Mouse (Mus musculus) lung, postnatal 0 days (tissue): Measurements from ENCODE around the gene Akap9. TPM values are rescaled to one million over a fixed set of nuclear protein-coding genes. Genes with fewer than 3 reads are reported as not detected.
A peak's percentile ranks its signal among the peaks of the same experiment; 100 is the strongest.

Experiments used
- ATAC-seq: fragments of 200-750 bp; cut with Nextera tagmentation; 2 replicates; pipeline ENCODE4 v1.8.0; 2017; ENCODE audit warnings: moderate library complexity
- DNase-seq: peaks from one replicate; pipeline ENCODE4 v3.0.0-alpha.2; 2016; ENCODE audit warnings: low spot score
- H3K27ac ChIP-seq: fragments of 300-500 bp; sonication (generic); 2 replicates; pipeline ENCODE4 v1.5.1; 2014; ENCODE audit warnings: antibody characterized with exemption, mild to moderate bottlenecking, low read length, mixed read lengths
- H3K27me3 ChIP-seq: fragments of 300-500 bp; sonication (generic); replicated peaks from 2 replicates; pipeline ENCODE4 v1.6.1; 2014; ENCODE audit warnings: low read length, mixed read lengths; ENCODE audit not compliant: insufficient read depth
- H3K36me3 ChIP-seq: fragments of 300-500 bp; sonication (generic); 2 replicates; pipeline ENCODE4 v1.6.1; 2014; ENCODE audit warnings: low read length, mixed read lengths; ENCODE audit not compliant: insufficient read depth
- H3K4me1 ChIP-seq: fragments of 300-500 bp; sonication (generic); 2 replicates; pipeline ENCODE4 v1.6.1; 2014; ENCODE audit warnings: antibody characterized with exemption, low read depth, low read length, mixed read lengths; ENCODE audit not compliant: insufficient read depth
- H3K4me2 ChIP-seq: fragments of 300-500 bp; sonication (generic); replicated peaks from 2 replicates; pipeline ENCODE4 v1.6.1; 2014; ENCODE audit warnings: low read depth, mild to moderate bottlenecking, low read length, moderate library complexity, mixed read lengths
- H3K4me3 ChIP-seq: fragments of 300-500 bp; sonication (generic); 2 replicates; pipeline ENCODE4 v1.5.1; 2014; ENCODE audit warnings: low read depth, low read length
- H3K9ac ChIP-seq: fragments of 300-500 bp; sonication (generic); replicated peaks from 2 replicates; pipeline ENCODE4 v1.6.1; 2014; ENCODE audit warnings: low read depth, mild to moderate bottlenecking
- H3K9me3 ChIP-seq: fragments of 300-500 bp; sonication (generic); 2 replicates; pipeline ENCODE4 v1.6.1; 2016; ENCODE audit warnings: low read length, mixed read lengths
- CTCF ChIP-seq: IDR thresholded peaks from 2 replicates; pipeline ENCODE4 v1.5.1; 2016; ENCODE audit warnings: antibody characterized with exemption, mild to moderate bottlenecking
- EP300 ChIP-seq: IDR thresholded peaks from 2 replicates; pipeline ENCODE4 v1.6.1; 2016; ENCODE audit warnings: antibody characterized with exemption, mild to moderate bottlenecking, control low read depth
- WGBS: fragments of 180-500 bp; shearing (Covaris S2); extraction: QIAGEN DNeasy Blood & Tissue Kit; methylation state at CpG from one replicate; pipeline ENCODE4 v1.1.7; 2014; 5-methylcytosine and 5-hydroxymethylcytosine counted together
- polyA plus RNA-seq: library from polyadenylated mRNA; unstranded; fragments of >200 nt; fragmentation: Nextera tagmentation; extraction: Ambion mirVana; gene quantifications from 2 replicates; pipeline ENCODE4 v1.2.1, GENCODE M21; 2015

The Akap9 gene
- polyA plus RNA-seq, 1 experiment from 2014 or later: 144 TPM

DNA sequence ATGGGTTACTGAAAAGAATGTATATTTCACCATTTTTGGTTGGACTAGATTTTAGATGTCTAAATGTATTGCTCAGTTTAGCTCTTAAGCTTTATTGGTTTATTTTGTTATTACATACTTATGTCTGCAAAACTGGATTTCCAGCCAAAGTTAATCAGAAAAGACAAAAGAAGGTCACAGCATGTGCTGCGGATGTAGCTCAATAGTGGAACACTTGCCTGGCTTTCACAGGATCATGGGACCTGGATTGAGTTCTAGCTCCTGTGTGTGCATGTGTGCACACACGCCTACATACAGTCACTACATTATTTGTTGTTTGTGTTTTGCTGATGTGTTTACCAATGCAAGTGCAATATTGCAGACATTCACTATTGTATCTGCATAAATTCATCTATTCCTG, 5.5 kb upstream of the Akap9 start:
- H3K9ac ChIP-seq: no peak overlapping the region
- no peaks in the 10 kb centered on the region for H3K36me3 ChIP-seq
- no peaks in the 10 kb centered on the region for H3K27me3 ChIP-seq
- TF ChIP-seq EP300: no peak
- TF ChIP-seq CTCF: no peak
- H3K4me1 ChIP-seq: no peaks in the 10 kb centered on the region
- ATAC-seq (no peak), DNase-seq (no peak)
- 90% methylated on average over 2 of the region's 2 CpGs for WGBS
- no peak overlapping the region for H3K4me2 ChIP-seq
- no peak overlapping the region for H3K4me3 ChIP-seq
- no peaks in the 10 kb centered on the region for H3K9me3 ChIP-seq
- no peak overlapping the region for H3K27ac ChIP-seq

DNA sequence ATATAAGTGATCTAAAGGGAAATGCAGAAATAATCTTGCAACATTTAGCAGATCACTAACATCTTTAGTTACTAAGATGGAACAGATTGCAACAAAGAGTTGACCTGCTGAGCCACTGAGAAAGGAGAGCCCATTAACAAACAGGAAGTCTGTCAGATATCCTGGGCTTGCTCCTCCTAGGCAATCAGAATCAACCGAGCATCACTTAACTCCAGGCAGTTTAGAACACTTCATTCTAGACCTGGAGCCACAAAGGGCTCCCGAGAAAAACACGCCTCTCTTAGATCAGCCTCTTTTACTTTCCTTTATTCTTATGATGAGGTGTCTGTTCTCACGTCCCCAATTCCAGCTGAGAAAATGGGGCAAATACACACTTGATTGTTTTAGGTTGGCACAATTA, 1.2 kb upstream of the Akap9 start:
- Histone ChIP-seq H3K9me3 (no peaks in the 10 kb centered on the region), H3K4me2 (no peak overlapping the region), H3K9ac (no peak overlapping the region), H3K4me3 (no peak overlapping the region), H3K36me3 (no peaks in the 10 kb centered on the region), H3K27me3 (no peaks in the 10 kb centered on the region), H3K4me1 (peaks cover 7% of the 10 kb centered on the region; the same call in 1 of the 2 replicates), H3K27ac (no peak overlapping the region)
- WGBS: 36% methylated on average over 4 of the region's 4 CpGs
- ATAC-seq: no peak
- TF ChIP-seq EP300 (no peak), CTCF (no peak)
- DNase-seq: no peak

DNA sequence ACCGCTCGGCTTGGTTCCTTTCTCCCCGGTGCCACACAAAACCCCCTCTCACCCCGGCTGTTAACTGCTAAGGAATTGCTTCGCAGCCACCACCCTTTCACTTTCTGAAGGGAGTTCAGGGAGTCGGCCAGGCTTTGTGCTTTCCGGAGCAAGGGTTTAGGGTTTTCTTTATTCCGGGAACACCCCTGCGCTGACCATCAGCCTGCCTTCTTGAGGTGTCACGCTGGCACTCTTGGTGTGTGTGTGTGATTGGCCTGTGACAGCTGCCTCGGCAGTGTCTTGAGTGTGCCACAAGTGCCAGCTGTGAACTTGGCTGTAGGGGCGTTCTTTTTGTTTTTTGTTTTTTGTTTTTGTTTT, 814 bp downstream of the Akap9 start:
- Histone ChIP-seq H3K27ac (peak overlapping the region; percentile 92), H3K27me3 (no peaks in the 10 kb centered on the region), H3K4me2 (peak overlapping the region; percentile 85), H3K9me3 (no peaks in the 10 kb centered on the region), H3K36me3 (no peaks in the 10 kb centered on the region), H3K4me1 (peaks cover 7% of the 10 kb centered on the region; the same call in 1 of the 2 replicates), H3K9ac (peak overlapping the region; percentile 95), H3K4me3 (peak overlapping the region; percentile 93)
- WGBS: 4% methylated on average over 12 of the region's 12 CpGs
- ATAC-seq: peak; percentile 75
- peak; percentile 63 for DNase-seq
- TF ChIP-seq CTCF (no peak), EP300 (no peak)

DNA sequence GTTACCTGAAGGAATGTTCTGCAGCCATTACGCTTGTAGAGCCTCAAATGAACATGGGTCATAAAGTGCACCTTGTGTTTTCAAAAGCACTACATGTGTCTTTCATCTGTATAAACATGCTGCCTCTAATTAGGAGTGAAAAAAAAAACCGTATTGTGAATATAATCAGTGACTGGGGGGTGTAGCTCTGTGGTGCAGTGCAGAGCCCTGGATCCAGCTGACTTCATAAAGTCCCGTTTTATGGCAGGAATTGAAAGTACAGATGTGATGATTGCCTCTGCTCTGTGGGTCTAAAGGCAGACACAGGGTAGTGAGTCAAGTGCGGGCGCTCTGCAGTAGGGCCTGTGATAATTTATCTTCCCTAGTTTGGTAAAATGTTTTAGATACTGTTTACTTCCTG, 2.9 kb downstream of the Akap9 start:
- Histone ChIP-seq H3K27ac (no peak overlapping the region), H3K9me3 (no peaks in the 10 kb centered on the region), H3K4me3 (no peak overlapping the region), H3K36me3 (no peaks in the 10 kb centered on the region), H3K9ac (no peak overlapping the region), H3K4me2 (no peak overlapping the region), H3K4me1 (peaks cover 7% of the 10 kb centered on the region; the same call in 1 of the 2 replicates), H3K27me3 (no peaks in the 10 kb centered on the region)
- DNase-seq (no peak), ATAC-seq (no peak)
- TF ChIP-seq EP300 (no peak), CTCF (no peak)
- 66% methylated on average over 5 of the region's 5 CpGs for WGBS

DNA sequence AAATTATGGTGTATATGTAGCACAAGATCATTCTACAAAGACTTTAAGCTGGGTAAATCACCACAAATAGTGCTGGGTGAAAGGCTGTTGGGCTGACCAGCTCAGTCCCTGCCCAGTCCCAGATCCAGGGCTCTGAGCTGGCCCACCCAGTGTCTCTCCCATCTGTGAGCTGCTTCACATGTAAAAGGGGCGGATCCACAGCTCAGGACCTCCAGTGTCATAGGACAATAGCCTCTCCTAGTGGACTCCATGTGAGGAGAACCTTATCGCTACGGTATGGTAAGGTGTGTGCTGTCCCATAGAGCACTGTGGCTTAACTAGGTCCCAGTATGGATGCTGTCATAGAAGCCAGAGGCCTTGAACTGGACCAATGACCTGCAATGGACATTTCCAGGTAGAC, 3.8 kb downstream of the Akap9 start:
- H3K4me1 ChIP-seq: peaks cover 8% of the 10 kb centered on the region; the same call in 1 of the 2 replicates
- no peak overlapping the region for H3K9ac ChIP-seq
- no peaks in the 10 kb centered on the region for H3K36me3 ChIP-seq
- H3K27me3 ChIP-seq: no peaks in the 10 kb centered on the region
- H3K27ac ChIP-seq: no peak overlapping the region
- whole genome bisulfite sequencing: 89% methylated on average over 3 of the region's 3 CpGs
- no peak for ATAC-seq
- DNase-seq: no peak
- H3K4me2 ChIP-seq: no peak overlapping the region
- H3K9me3 ChIP-seq: no peaks in the 10 kb centered on the region
- no peak overlapping the region for H3K4me3 ChIP-seq
- TF ChIP-seq CTCF (no peak), EP300 (no peak)

DNA sequence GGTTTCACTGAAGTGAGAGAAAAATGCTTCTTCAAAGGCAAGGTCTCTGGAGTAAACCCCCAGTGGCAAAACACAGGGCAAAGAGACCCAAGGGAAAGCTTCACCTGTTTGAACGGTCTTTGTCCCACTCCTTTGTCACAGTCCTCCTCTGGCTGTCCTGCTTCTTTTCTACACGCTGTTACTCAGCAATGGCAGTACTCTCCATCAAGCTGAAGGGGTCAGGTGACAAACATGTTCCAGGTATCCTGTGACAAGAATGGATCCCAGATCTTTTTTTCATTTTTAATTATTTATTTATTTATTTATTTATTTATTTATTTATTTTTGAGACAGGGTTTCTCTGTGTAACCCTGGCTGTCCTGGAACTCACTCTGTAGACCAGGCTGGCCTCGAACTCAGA, 5.7 kb downstream of the Akap9 start:
- Histone ChIP-seq H3K36me3 (no peaks in the 10 kb centered on the region), H3K4me2 (no peak overlapping the region), H3K9ac (no peak overlapping the region), H3K4me3 (no peak overlapping the region), H3K27ac (no peak overlapping the region), H3K4me1 (peaks cover 21% of the 10 kb centered on the region), H3K9me3 (no peaks in the 10 kb centered on the region), H3K27me3 (no peaks in the 10 kb centered on the region)
- no peak for ATAC-seq
- TF ChIP-seq CTCF: no peak
- TF ChIP-seq EP300: no peak
- WGBS: 91% methylated on average over 3 of the region's 3 CpGs
- DNase-seq: no peak

DNA sequence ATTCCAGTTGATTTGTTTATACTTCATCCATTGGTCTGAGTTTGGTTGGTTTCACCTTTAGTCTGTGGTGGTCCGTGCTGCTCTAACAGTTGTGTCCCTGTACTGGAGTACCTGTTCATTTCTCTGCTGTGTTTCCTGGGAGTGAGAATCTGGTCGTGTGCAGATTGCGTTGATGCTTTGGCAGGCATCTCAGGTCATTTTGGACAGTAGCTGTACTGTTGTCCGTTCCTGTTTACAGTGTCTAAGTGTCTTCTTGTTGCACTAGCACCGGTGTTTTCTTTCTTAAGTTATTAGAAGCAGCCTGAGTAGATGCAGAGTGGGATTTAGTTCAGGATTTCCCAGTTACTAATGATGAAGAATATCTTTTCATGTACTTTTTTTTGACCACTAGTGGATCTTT, 7.4 kb downstream of the Akap9 start:
- Histone ChIP-seq H3K4me3 (no peak overlapping the region), H3K9ac (no peak overlapping the region), H3K27ac (no peak overlapping the region), H3K9me3 (no peaks in the 10 kb centered on the region), H3K4me2 (no peak overlapping the region), H3K27me3 (no peaks in the 10 kb centered on the region), H3K36me3 (no peaks in the 10 kb centered on the region), H3K4me1 (peaks cover 14% of the 10 kb centered on the region)
- WGBS: 81% methylated on average over 5 of the region's 5 CpGs
- no peak for DNase-seq
- TF ChIP-seq EP300 (no peak), CTCF (no peak)
- no peak for ATAC-seq
